Mouse (Mus musculus) hindlimb bud, embryonic 11.5 days (tissue): ENCODE results near the gene 6030498E09Rik.

ENCODE experiments used
- DNase-seq: peaks from one replicate; pipeline ENCODE4 v3.0.0-alpha.2; 2012; ENCODE audit warnings: low read depth, low spot score; ENCODE audit errors: extremely low spot score

6030498E09Rik gene

DNA sequence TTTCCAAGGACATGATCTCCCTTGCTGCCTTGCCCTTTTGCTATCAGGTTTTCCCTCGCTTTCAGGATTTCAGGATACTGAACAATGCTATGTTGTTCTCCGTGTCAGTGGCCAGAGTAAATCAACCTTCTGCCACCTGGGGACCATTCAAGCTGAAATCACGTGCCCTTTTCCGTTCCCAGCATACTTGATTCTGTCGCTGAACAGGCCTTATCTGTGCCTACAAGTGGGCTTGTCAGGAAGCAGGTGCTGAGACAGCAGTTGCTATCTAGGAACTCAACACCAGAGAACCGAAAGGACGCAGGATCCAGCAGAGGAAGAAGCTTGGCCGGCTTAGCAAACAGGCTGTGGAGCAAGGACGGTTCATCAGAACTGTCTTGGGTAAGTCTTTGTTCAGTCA lies at the start of gene 6030498E09Rik:
Gene 6030498E09Rik (plus strand): TSS at position 194 of the 400 bp plus-strand sequence.
- DNase-seq: no peak

DNA sequence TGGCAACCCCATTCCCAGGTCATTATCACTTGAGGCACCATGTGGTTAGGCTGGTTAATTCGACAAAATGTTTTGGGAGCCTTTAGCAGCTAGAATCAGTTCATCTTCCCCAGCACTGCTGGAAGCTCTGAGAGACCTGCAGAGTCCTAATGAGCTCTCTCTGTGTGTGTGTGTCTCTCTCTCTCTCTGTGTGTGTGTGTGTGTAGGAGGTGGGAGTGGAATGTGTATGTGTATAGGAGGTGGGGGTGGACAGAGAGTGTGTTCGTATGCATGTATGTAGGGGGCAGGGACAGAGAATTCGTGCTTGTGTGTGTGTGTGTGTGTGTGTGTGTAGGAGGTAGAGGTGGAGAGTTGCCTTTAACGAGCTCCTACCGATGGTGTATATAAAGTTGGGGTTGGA lies 42.4 kb upstream of the 6030498E09Rik start:
- no peak for DNase-seq

DNA sequence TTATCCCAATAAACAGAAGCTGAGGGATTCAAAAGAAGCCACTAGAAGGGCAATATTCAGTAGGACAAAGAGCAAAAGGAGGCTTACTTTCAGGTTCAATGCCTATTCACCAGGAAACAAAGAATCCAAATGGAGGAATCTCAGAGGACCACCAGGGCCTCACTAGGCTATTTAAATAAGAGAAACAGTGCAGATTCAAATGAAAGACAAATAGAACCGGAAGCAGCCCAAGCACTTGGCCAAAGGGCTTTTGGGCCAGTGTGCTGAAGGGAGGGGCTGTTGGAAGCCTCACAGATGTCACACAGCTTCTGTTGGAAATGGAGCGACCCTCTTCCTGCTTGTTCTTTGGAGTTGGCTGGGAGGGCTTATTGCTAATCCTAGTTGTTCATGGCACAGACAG lies 41.8 kb upstream of the 6030498E09Rik start:
- no peak for DNase-seq

DNA sequence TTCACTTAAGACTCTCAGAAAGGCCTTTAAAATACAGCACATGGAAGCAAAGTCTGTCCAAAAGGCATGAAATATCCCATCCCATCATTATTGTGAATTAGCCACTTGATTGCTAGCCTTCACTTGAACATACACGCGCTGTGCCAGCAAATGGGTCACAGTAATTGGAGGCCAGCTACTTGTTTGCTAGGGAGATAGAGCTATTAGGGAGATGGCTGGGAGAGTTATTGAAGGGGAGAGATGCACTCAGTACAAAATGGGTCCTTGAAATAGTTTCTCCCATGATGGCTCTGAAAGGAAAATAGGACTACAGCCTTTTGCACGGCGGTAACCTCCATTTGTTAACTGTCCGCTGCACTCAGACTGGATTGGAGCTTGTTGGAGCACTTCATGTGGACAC lies 38.8 kb upstream of the 6030498E09Rik start:
- no peak for DNase-seq

DNA sequence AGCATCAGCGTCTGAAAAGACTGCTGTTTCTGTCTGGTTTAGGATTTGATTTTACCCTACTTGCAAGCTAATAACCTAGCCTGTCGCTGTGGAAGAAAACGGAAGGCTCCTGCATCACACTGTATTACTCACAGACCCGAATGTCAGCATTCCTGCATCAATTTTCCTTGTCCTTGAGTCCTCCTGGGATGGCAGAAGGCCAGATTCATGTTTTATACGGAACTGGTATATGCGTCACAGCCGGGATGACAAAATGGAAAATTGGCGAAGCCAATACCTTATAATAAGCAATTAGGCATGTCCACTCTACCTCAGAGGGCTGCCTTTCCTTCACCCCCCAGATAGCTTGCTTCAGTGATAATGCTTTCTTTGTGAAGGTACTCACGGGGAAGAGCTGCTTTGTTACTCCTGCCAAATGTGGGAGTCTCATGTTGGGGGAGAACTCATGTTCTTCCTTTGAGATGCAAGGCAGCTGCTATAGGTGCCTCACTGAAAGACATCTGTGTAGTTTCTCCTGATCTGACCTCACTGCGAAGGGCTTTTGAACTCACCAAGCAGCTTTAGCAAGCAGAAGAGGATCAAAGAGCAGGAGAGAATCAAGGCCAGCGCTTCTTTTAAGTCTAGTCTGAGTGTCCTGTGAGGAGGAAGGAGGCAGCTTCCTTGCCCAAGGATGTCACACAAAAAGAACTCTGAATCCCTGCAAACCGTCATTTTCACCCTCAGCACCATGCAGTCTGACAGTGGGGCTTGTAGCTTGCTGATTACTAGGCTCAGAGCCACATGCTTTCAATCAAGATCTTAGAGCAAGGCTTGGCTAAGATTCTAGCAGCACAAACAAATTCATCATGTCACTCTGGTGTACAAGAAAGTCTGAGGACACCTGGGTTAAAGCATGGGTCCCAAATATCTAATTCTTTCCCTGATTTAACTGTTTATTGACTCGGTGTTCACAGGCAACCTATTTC lies 37.3 kb upstream of the 6030498E09Rik start:
- no peak for DNase-seq

DNA sequence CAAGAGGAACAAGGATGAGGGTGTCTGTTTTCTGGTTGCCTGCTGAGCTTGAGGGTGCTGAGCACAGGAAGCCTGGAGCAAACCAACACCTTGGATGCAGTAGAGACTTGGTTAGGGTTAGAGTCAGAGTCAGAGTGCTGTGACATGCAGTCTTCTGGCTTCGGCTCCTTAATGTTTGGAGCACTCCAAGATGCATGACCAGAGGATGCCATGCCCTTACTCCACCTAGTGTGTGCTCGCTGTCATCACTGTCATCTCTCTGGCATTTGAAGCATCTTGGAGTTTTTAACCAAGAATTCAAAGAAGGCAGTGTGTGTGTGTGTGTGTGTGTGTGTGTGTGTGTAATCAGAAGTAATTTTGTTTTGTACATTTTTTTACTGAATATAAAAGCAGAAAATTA lies 1.0 kb upstream of the 6030498E09Rik start:
- DNase-seq: no peak

DNA sequence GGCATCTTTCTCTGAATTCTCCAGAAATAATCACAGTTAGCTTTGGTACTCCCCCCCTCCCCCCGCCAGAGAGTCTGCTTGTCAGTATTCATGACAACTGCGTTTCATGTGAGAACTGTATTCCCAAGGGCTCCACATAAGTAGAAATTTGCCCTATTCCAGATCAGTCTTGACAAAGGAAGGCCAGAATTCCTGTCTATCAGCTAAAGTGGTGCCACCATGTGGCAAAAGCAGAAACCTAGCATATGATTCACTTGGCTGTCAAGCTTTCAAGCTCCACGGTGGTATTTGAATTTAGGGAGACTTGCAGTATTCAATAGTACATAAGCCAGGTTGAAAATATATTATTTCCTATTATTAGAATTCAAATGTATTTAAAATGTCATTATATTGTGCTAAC lies 585 bp upstream of the 6030498E09Rik start:
- no peak for DNase-seq

DNA sequence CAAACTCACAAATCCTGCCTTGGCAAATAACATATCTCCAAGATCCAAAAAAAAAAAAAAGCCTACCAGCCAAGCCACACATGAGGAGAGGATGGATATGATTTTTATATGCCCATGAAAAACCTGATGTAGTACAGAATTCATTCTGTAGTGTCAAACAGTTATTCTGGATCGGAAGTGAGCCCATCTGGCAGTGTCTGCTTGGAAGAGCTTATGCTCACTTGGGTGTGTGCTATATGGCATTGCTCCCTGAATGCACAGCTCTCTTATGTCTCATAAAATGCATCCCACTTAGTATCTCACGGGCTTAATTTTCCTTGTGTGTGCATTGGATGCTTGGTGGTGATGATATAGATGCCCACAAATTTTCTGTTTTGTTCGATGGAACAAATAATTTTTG lies 21.9 kb downstream of the 6030498E09Rik start:
- DNase-seq: no peak

DNA sequence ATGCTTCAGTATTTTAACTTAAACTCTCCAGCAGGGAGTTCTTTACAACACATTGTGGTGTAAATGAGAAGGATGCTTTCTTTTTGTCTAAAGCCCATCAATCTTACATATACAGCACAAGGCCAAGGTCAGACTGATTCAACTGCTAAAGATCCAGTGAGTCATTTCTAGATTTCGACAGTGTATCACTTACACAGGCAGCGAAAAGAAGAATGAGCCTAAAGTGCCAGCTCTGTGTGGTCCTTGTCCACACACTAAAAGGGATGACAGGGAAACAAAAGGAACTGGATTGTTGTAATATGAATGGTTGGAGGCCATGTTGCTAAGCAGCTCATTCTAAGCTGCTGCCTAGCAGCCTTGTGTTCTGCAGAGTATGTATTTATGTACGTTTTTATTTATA lies 41.5 kb downstream of the 6030498E09Rik start:
- DNase-seq: no peak

DNA sequence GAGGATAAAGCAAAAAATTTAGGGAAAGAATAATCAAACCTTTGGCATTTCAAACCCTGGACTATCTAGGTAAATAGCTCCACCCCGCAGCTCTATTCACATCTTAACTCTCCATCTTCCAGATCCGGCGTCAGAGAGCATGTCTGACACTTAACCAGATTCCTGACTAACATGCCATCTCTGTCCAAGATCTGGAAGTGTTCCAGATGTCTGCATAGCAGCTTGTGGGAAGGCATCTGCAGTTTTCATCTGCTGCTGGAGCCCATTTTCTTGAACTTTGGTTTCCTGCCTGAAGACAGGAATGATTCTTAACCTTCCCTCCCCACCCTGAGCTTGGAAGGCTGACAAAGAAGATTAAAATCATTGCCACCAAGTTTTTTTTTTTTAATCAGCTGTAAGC lies 44.4 kb downstream of the 6030498E09Rik start:
- DNase-seq: no peak

DNA sequence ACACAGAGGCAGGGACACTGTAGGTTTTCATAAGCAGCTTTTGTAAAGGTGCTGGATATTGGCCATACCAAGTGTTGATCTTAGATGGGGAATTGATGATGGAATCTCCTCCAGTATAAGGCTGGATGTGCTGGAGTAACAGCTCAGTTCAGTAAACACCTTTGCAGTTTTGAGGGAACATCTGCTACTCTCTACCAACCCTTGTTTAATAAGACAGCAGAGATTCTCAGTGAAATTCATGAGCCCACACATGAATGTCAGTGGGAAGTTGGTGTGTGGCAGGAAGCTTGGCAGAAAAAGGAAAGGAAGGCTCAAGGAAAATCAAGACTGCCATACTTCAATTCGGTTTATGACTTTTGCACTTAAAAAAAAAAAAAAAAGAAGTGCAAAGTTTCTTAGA lies 186.1 kb downstream of the 6030498E09Rik start:
- no peak for DNase-seq

DNA sequence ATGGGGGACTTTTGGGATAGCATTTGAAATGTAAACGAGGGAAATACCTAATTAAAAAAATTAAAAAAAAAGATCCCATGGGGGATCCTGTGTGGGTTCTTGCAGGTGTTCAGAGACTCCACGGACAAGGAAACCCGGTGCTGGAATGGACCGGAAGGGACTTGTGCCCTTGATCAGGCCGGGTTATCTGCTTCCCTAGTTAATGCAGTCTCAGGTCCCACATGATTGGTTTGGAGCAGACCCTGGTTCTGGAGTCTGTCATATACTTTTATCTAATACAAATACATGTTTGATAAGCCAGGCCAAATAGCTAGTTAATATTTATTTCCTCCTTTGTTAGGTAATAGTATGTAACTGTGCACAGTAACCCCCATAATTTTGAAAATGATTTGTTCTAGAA lies 223.8 kb downstream of the 6030498E09Rik start:
- DNase-seq: no peak
